Comparison of ENCODE assay signal across 10 mouse cellular contexts in the genomic region with DNA sequence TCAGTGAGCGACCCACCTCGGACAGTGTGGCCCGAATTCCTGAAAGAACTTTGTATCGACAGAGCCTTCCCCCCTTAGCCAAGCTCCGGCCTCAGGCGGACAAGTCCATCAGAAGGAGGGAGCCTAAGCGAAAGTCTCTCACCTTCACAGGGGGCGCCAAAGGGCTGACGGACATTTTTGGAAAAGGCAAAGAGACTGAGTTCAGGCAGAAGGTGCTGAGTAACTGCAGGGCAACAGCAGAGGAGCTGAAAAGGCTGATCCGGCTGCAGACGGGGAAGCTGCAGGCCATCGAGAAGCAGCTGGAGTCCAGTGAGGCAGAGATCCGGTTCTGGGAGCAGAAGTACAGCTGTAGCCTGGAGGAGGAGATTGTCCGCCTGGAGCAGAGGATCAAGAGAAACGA. TPM values are rescaled to one million over a fixed set of nuclear protein-coding genes. Genes with fewer than 3 reads are reported as not detected.
DNase-seq lines count a peak whose midpoint lies in the region; ATAC-seq lines count a peak whose summit lies in the region.
"Had no signal": no experiment of that assay in that cellular context is flagged by ENCODE, and none has a peak within 500 bp of the region (broad histone marks: within the 10 kb centered on the region; RNA-seq: fewer than 3 reads in every experiment).

No protein-coding gene starts in this region.

- peaks cover 4% of the 10 kb centered on the region; the same call in 1 of the 2 replicates for H3K4me1 ChIP-seq in kidney, embryonic 16.5 days (ENCODE audit: insufficient read depth, low read length)

- H3K4me3 ChIP-seq in kidney, embryonic 16.5 days (ENCODE audit: low read length) = no peak overlapping the region
- H3K4me3 ChIP-seq: embryonic facial prominence, embryonic 13.5 days had no signal

- H3K9me3 ChIP-seq in kidney, embryonic 16.5 days (ENCODE audit: low read length) = no peaks in the 10 kb centered on the region
- H3K9me3 ChIP-seq: embryonic facial prominence, embryonic 13.5 days had no signal

- H3K27ac ChIP-seq in kidney, embryonic 16.5 days (ENCODE audit: low read length) = no peak overlapping the region
- H3K27ac ChIP-seq: embryonic facial prominence, embryonic 13.5 days had no signal

- H3K36me3 ChIP-seq in kidney, embryonic 16.5 days (ENCODE audit: insufficient read depth, low read length) = peaks cover 15% of the 10 kb centered on the region

- H3K4me2 ChIP-seq in kidney, embryonic 16.5 days (replicated peaks; ENCODE audit: low read depth, low read length) = peak overlapping the region; percentile 4; the same call in 1 of the 2 replicates
- H3K4me2 ChIP-seq: embryonic facial prominence, embryonic 13.5 days had no signal

- no peaks in the 10 kb centered on the region for H3K27me3 ChIP-seq in kidney, embryonic 16.5 days (ENCODE audit: insufficient read depth, low read length)
- H3K27me3 ChIP-seq: embryonic facial prominence, embryonic 13.5 days had no signal

- ATAC-seq in kidney, embryonic 16.5 days (ENCODE audit: low FRiP score, low TSS enrichment) = peak; percentile 12; the same call in 1 of the 2 replicates
- no peak for ATAC-seq in erythroblast, adult 5-6 weeks (replicated peaks; ENCODE audit: low FRiP score, poor library complexity, severe bottlenecking)

- H3K9ac ChIP-seq in kidney, embryonic 16.5 days (replicated peaks; ENCODE audit: low read length) = 0 out of 2 replicates have a peak overlapping the region, but pooled peaks have one; percentile 24
- H3K9ac ChIP-seq: embryonic facial prominence, embryonic 13.5 days had no signal

- 34% methylated on average over 15 of the region's 15 CpGs for WGBS in kidney, embryonic 16.5 days

- peak; percentile 51 to 65 for DNase-seq in cerebellum, postnatal 14 days
- no peak for DNase-seq in cerebellum, adult 8-10 months
- DNase-seq in kidney, adult 11 months = no peak
- DNase-seq in thymus, postnatal 4 days = peak; percentile 29
- DNase-seq in thymus, adult 18-20 months = no peak
- no peak for DNase-seq in ovary, postnatal 10 days (ENCODE audit: low spot score)
- DNase-seq: B cell, adult 2 months had no signal

RNA-seq across cellular contexts. Expression of a gene that starts 50.2 kb away (rescaled TPM):
- 0.94 and 1.1 TPM in 2 replicates for polyA plus RNA-seq in kidney, embryonic 16.5 days (2015; fragmentation: Nextera tagmentation; extraction: Ambion mirVana)
- not detected in 2 replicates for total RNA-seq in erythroblast, adult 5-6 weeks (2015; ENCODE audit: low replicate concordance)
- total RNA-seq in erythroblast, adult 5-6 weeks (2017; ENCODE audit: low replicate concordance) = 7.2 TPM in 1 of 2 replicates, not detected in the other

Comparison
In these comparisons a context has a peak if more than half of its experiments do, and no peak if none do; other contexts are left out.
1. DNase-seq: peak in cerebellum, postnatal 14 days (2 of 2) and thymus, postnatal 4 days (single experiment); none in cerebellum, adult 8-10 months (single experiment), kidney, adult 11 months (single experiment), thymus, adult 18-20 months (0 of 2) and ovary, postnatal 10 days (single experiment).